Mouse (Mus musculus): ENCODE results near the gene St6galnac3. TPM values are rescaled to one million over a fixed set of nuclear protein-coding genes. Genes with fewer than 3 reads are reported as not detected.

The St6galnac3 gene
- polyA plus RNA-seq, 1 experiment = 2.3 TPM

GRCm38 (mm10) chr3:153513501-153514060 is 211.4 kb downstream of the St6galnac3 start:
- no peak for DNase-seq (ENCODE audit: low read depth)

- no peak for DNase-seq (ENCODE audit: low read depth)
Measured at GRCm38 (mm10) chr3:153512545-153512944, 212.4 kb downstream of the St6galnac3 start.

- no peak for DNase-seq (ENCODE audit: low read depth)
Measured at GRCm38 (mm10) chr3:153511151-153511580, 213.8 kb downstream of the St6galnac3 start.

GRCm38 (mm10) chr3:153510048-153510630 is 214.8 kb downstream of the St6galnac3 start:
- DNase-seq (ENCODE audit: low read depth) = no peak

GRCm38 (mm10) chr3:153509643-153510042 is 215.3 kb downstream of the St6galnac3 start:
- no peak for DNase-seq (ENCODE audit: low read depth)

GRCm38 (mm10) chr3:153509029-153509428 is 215.9 kb downstream of the St6galnac3 start:
- no peak for DNase-seq (ENCODE audit: low read depth)

GRCm38 (mm10) chr3:153508592-153508991 is 216.4 kb downstream of the St6galnac3 start:
- DNase-seq (ENCODE audit: low read depth) = no peak

GRCm38 (mm10) chr3:153507599-153507998 is 217.4 kb downstream of the St6galnac3 start:
- DNase-seq (ENCODE audit: low read depth) = no peak

GRCm38 (mm10) chr3:153502488-153502887 is 222.5 kb downstream of the St6galnac3 start:
- no peak for DNase-seq (ENCODE audit: low read depth)

GRCm38 (mm10) chr3:153501333-153501877 is 223.6 kb downstream of the St6galnac3 start:
- no peak for DNase-seq (ENCODE audit: low read depth)

GRCm38 (mm10) chr3:153492986-153493385 is 232.0 kb downstream of the St6galnac3 start:
- DNase-seq (ENCODE audit: low read depth) = peak; percentile 49

- peak; percentile 72 for DNase-seq (ENCODE audit: low read depth)
Measured at GRCm38 (mm10) chr3:153489718-153490117, 235.3 kb downstream of the St6galnac3 start.

- no peak for DNase-seq (ENCODE audit: low read depth)
Measured at GRCm38 (mm10) chr3:153488931-153489330, 236.0 kb downstream of the St6galnac3 start.

GRCm38 (mm10) chr3:153485176-153485575 is 239.8 kb downstream of the St6galnac3 start:
- no peak for DNase-seq (ENCODE audit: low read depth)

- DNase-seq (ENCODE audit: low read depth) = no peak
Measured at GRCm38 (mm10) chr3:153484701-153485100, 240.3 kb downstream of the St6galnac3 start.

GRCm38 (mm10) chr3:153483691-153484090 is 241.3 kb downstream of the St6galnac3 start:
- DNase-seq (ENCODE audit: low read depth) = no peak

- DNase-seq (ENCODE audit: low read depth) = no peak
Measured at GRCm38 (mm10) chr3:153482098-153482497, 242.9 kb downstream of the St6galnac3 start.

GRCm38 (mm10) chr3:153481012-153481411 is 244.0 kb downstream of the St6galnac3 start:
- no peak for DNase-seq (ENCODE audit: low read depth)

GRCm38 (mm10) chr3:153480636-153481006 is 244.4 kb downstream of the St6galnac3 start:
- no peak for DNase-seq (ENCODE audit: low read depth)

GRCm38 (mm10) chr3:153480005-153480635 is 244.9 kb downstream of the St6galnac3 start:
- no peak for DNase-seq (ENCODE audit: low read depth)

- DNase-seq (ENCODE audit: low read depth) = no peak
Measured at GRCm38 (mm10) chr3:153475919-153476318, 249.1 kb downstream of the St6galnac3 start.

GRCm38 (mm10) chr3:153475461-153475860 is 249.5 kb downstream of the St6galnac3 start:
- no peak for DNase-seq (ENCODE audit: low read depth)
